Mouse (Mus musculus) heart, postnatal 25 days (tissue): ENCODE measurements around the gene Vmn1r14. TPM values are rescaled to one million over a fixed set of nuclear protein-coding genes. Genes with fewer than 3 reads are reported as not detected.
"Not testable (repeated sequence)": the region's sequence is repeated elsewhere in the genome, so short reads cannot be mapped to it uniquely, and the experiment has no call there.

ENCODE experiments used
- DNase-seq: peaks from one replicate; pipeline ENCODE4 v3.0.0; 2022; ENCODE audit warnings: low spot score
- intact Hi-C: fragments of 180-260 bp; cut with DNase I; formaldehyde crosslinking; loops from one replicate; pipeline ENCODE4 v1.15.1; 2025
- total RNA-seq, 2 experiments: library from RNA; stranded (reverse); gene quantifications; 2 replicates each; pipeline ENCODE4 v1.2.3; 2021

The Vmn1r14 gene
- not detected for total RNA-seq

GRCm38 (mm10) chr6:57231386-57231785 lies at the start of gene Vmn1r14:
Gene Vmn1r14, plus strand, starts transcription at chr6:57231686.
- intact Hi-C loops, result no loop called here
- no peak for DNase-seq

GRCm38 (mm10) chr6:57190016-57190415 lies 41.5 kb upstream of the Vmn1r14 start:
- intact Hi-C loops, result not testable (repeated sequence)

GRCm38 (mm10) chr6:57202990-57203389 lies 28.5 kb upstream of the Vmn1r14 start, which contains the start of gene Vmn1r13:
Gene Vmn1r13, plus strand, starts transcription at chr6:57203290.
- DNase-seq, intact Hi-C loops: not testable (repeated sequence)

More at GRCm38 (mm10) chr6:57190016-57190415, 41.5 kb upstream of the Vmn1r14 start:
- not testable (repeated sequence) for DNase-seq

GRCm38 (mm10) chr6:57257652-57258051 lies 26.2 kb downstream of the Vmn1r14 start, which contains the start of gene Vmn1r15:
Gene Vmn1r15, plus strand, starts transcription at chr6:57257952.
- DNase-seq, result no peak
- intact Hi-C loops, result no loop called here

- intact Hi-C loops, result no loop called here
- no peak for DNase-seq
These were observed 29.5 kb downstream of the Vmn1r14 start for GRCm38 (mm10) chr6:57260990-57261389.

GRCm38 (mm10) chr6:57271881-57272280 lies 40.4 kb downstream of the Vmn1r14 start:
- intact Hi-C loops, result no loop called here
- no peak for DNase-seq

GRCm38 (mm10) chr6:57272517-57272916 lies 41.0 kb downstream of the Vmn1r14 start:
- intact Hi-C loops, result no loop called here

GRCm38 (mm10) chr6:57278952-57279351 lies 47.5 kb downstream of the Vmn1r14 start:
- no peak for DNase-seq
- intact Hi-C loops, result no loop called here

More at GRCm38 (mm10) chr6:57272517-57272916, 41.0 kb downstream of the Vmn1r14 start:
- no peak for DNase-seq

Other genes starting within 250 kb of the Vmn1r14 start
- gene Vmn1r6, start 234.4 kb upstream of the Vmn1r14 start, total RNA-seq, result not detected
- gene Vmn1r7, start 206.4 kb upstream of the Vmn1r14 start, total RNA-seq, result not detected
- gene Vmn1r8, start 199.4 kb upstream of the Vmn1r14 start, total RNA-seq, result not detected
- not detected for gene Vmn1r9, start 164.9 kb upstream of the Vmn1r14 start, total RNA-seq
- not detected for gene Vmn1r10, start 122.2 kb upstream of the Vmn1r14 start, total RNA-seq
- gene Vmn1r11, start 98.2 kb upstream of the Vmn1r14 start, total RNA-seq, result not detected
- not detected for gene Vmn1r12, start 74.8 kb upstream of the Vmn1r14 start, total RNA-seq
- not detected for gene Vmn1r13, start 28.4 kb upstream of the Vmn1r14 start, total RNA-seq
- not detected for gene Vmn1r15, start 26.3 kb downstream of the Vmn1r14 start, total RNA-seq
- not detected for gene Vmn1r16, start 97.8 kb downstream of the Vmn1r14 start, total RNA-seq
- gene Vmn1r17, start 132.0 kb downstream of the Vmn1r14 start, total RNA-seq, result not detected
- not detected for gene Vmn1r18, start 164.1 kb downstream of the Vmn1r14 start, total RNA-seq
- gene Vmn1r19, start 172.1 kb downstream of the Vmn1r14 start, total RNA-seq, result not detected
- gene Vmn1r20, start 197.2 kb downstream of the Vmn1r14 start, total RNA-seq, result not detected